Mouse (Mus musculus) stomach, embryonic 16.5 days (tissue): Measurements from ENCODE around the gene Scrn3. TPM values are rescaled to one million over a fixed set of nuclear protein-coding genes. Genes with fewer than 3 reads are reported as not detected.

Experiments used
- ATAC-seq: fragments of 200-750 bp; cut with Nextera tagmentation; 2 replicates; pipeline ENCODE4 v1.8.0; 2017; ENCODE audit warnings: moderate number of reproducible peaks, moderate TSS enrichment; ENCODE audit not compliant: insufficient read depth, low FRiP score
- H3K27ac ChIP-seq: fragments of 300-500 bp; sonication (generic); 2 replicates; pipeline ENCODE4 v1.5.1; 2014; ENCODE audit warnings: low read length
- H3K27me3 ChIP-seq: fragments of 300-500 bp; sonication (generic); 2 replicates; pipeline ENCODE4 v1.6.1; 2014; ENCODE audit warnings: low read length, control low read depth, mixed read lengths; ENCODE audit not compliant: control insufficient read depth, insufficient read depth
- H3K36me3 ChIP-seq: fragments of 300-500 bp; sonication (generic); 2 replicates; pipeline ENCODE4 v1.6.1; 2014; ENCODE audit warnings: low read length; ENCODE audit not compliant: control insufficient read depth, insufficient read depth
- H3K4me1 ChIP-seq: fragments of 300-500 bp; sonication (generic); 2 replicates; pipeline ENCODE4 v1.6.1; 2014; ENCODE audit warnings: low read length, control low read depth, mixed read lengths; ENCODE audit not compliant: control insufficient read depth, insufficient read depth
- H3K4me2 ChIP-seq: fragments of 300-500 bp; sonication (generic); 2 replicates; pipeline ENCODE4 v1.6.1; 2014; ENCODE audit warnings: low read depth, low read length, mixed read lengths
- H3K4me3 ChIP-seq: fragments of 300-500 bp; sonication (generic); replicated peaks from 2 replicates; pipeline ENCODE4 v1.5.1; 2014; ENCODE audit warnings: mild to moderate bottlenecking, low read length
- H3K9ac ChIP-seq: fragments of 300-500 bp; sonication (generic); 2 replicates; pipeline ENCODE4 v1.6.1; 2014; ENCODE audit warnings: low read length
- H3K9me3 ChIP-seq: fragments of 300-500 bp; sonication (generic); replicated peaks from 2 replicates; pipeline ENCODE4 v1.6.1; 2016; ENCODE audit warnings: low read length, control low read depth; ENCODE audit not compliant: control insufficient read depth
- WGBS: fragments of 180-500 bp; shearing (Covaris S2); extraction: QIAGEN DNeasy Blood & Tissue Kit; methylation state at CpG from one replicate; pipeline ENCODE4 v1.1.7; 2014; 5-methylcytosine and 5-hydroxymethylcytosine counted together
- polyA plus RNA-seq: library from polyadenylated mRNA; unstranded; fragments of >200 nt; fragmentation: Nextera tagmentation; extraction: Ambion mirVana; gene quantifications from 2 replicates; pipeline ENCODE4 v1.2.1, GENCODE M21; 2015

The Scrn3 gene
- polyA plus RNA-seq, 1 experiment from 2014 or later = 16.1 TPM

DNA sequence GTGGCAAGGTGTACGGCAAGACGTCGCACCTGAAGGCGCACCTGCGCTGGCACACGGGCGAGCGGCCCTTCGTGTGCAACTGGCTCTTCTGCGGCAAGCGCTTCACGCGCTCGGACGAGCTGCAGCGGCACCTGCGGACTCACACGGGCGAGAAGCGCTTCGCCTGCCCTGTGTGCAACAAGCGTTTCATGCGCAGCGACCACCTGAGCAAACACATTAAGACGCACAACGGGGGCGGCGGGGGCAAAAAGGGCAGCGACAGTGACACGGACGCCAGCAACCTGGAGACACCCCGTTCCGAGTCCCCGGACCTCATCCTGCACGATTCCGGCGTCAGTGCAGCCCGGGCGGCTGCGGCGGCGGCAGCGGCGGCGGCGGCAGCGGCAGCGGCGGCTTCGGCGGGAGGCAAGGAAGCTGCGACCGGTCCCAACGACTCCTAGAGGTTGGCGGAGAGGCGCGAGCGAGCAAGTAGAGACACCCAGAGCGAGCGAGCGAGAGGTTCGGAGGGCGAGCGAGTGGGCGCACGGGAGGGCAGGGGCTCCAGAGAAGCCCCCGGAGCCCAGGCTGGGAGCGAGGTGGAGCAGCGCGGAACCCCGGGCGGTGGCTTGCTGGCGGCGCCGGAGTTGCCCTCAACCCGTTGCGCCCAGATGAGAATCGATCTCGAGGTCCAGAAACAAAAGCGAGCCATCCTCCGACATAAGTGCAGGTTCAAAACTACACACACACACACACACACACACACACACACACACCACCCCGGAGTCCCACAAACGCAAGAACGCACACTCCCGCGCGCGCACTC lies 38.1 kb upstream of the Scrn3 start:
- H3K9ac ChIP-seq = no peak overlapping the region
- H3K4me3 ChIP-seq = peak overlapping the region; percentile 41
- ATAC-seq = peak; percentile 14; the same call in 1 of the 2 replicates
- H3K4me1 ChIP-seq = peaks cover 26% of the 10 kb centered on the region
- H3K4me2 ChIP-seq = peak overlapping the region; percentile 58
- no peak overlapping the region for H3K27ac ChIP-seq
- peaks cover 69% of the 10 kb centered on the region for H3K27me3 ChIP-seq
- no peaks in the 10 kb centered on the region for H3K36me3 ChIP-seq
- no peaks in the 10 kb centered on the region for H3K9me3 ChIP-seq
- under 1% methylated on average over 88 of the region's 88 CpGs for WGBS

DNA sequence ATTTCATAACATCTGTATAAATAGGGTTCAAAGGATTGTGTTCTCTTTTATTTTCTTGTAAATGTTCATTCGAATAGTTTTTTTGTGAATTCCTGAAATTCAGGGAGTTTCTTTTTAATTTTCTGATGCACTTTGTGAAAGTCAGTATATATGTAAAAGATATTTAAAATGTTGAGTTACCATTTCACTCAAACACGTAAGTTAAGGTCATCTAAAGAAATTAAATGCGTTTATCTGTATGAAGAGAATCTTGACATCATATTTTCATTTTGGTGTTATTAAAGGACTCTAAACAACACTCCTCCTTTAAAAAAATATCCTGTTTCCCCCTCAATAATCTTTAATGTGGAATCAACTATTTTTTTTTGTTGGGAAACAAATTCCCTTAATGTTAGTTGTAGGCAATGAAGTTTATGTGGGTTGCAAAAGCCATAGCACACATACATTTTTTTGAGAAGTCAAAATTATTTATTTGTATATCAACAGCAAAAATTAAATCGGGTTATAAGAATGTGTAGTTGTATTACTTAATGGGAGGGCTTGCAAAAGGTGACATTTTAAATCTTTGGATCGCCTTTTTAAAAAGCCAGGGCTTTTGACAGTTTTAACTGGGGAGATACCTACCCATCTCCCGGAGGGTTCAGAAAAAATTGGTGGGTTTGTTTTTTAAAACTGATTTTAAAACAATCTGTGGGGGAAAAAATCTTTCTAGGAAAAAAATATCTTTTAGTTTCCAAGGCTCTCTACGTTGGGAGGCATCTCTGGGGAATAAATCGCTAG lies 37.0 kb upstream of the Scrn3 start:
- Histone ChIP-seq H3K27ac (no peak overlapping the region), H3K4me1 (peaks cover 26% of the 10 kb centered on the region), H3K27me3 (peaks cover 67% of the 10 kb centered on the region), H3K4me3 (no peak overlapping the region), H3K4me2 (no peak overlapping the region), H3K9ac (no peak overlapping the region), H3K9me3 (no peaks in the 10 kb centered on the region), H3K36me3 (no peaks in the 10 kb centered on the region)
- WGBS = 11% methylated on average over 8 of the region's 8 CpGs
- ATAC-seq = no peak

DNA sequence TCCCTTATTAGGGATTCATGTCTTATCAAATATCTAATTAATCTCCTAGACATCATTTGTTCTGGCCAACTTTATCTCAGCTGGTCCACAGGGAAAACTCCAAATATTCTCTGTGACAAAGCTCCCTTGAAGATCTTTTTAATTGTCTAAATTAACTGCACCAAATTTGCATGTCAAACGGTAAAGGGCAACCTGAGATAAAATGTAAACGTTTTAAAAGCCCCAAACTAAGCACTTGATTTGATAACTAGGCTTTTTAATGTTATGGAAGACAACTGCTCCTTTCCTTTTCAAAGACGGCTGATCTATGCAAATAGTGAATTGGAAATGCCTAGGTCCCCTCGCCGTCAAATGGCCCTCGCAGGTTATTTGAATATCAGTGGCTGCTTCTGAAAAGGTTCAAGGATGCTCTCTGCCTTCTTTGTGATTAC lies 36.2 kb upstream of the Scrn3 start:
- H3K4me3 ChIP-seq = no peak overlapping the region
- no peak overlapping the region for H3K4me2 ChIP-seq
- ATAC-seq = no peak
- H3K36me3 ChIP-seq = no peaks in the 10 kb centered on the region
- no peak overlapping the region for H3K27ac ChIP-seq
- H3K9me3 ChIP-seq = no peaks in the 10 kb centered on the region
- peaks cover 68% of the 10 kb centered on the region for H3K27me3 ChIP-seq
- H3K4me1 ChIP-seq = peaks cover 29% of the 10 kb centered on the region
- H3K9ac ChIP-seq = no peak overlapping the region
- 3% methylated on average over 6 of the region's 6 CpGs for WGBS

DNA sequence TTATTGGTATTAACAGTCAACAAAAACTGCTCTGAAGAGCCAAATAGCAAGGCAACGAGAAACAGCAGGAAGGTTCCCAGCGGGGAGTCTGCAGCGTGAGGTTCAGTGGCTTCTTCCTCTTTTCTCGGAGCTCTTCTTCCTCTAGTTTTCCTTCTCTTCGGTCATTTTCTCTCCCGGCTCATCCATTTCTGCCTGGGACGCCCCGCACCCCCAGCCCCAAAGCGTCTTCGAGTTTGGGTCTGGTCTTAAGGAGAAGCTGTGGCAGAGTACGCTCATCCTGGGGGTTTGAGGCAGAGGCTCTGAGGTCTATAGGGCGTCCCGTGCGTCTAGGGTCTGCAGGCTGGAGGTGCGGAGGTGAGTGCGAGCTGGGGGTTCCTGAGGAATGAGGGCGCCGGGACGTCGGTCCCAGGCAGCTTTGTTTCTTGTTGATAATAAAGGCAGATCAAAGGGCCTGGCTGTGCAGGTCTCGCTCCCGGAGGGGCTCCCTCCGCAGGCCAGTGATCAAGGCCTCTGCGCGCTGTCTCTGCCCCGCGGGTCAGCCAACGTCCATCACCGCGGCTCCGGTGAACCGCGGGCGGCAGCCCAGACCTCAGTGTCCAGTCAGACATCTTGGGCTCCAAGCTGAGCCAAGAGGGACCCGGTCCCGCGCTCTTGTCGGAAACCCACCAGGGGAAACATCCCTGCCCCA lies 35.2 kb upstream of the Scrn3 start:
- H3K4me2 ChIP-seq = no peak overlapping the region
- H3K27me3 ChIP-seq = peaks cover 69% of the 10 kb centered on the region
- no peaks in the 10 kb centered on the region for H3K9me3 ChIP-seq
- no peaks in the 10 kb centered on the region for H3K36me3 ChIP-seq
- ATAC-seq = no peak
- no peak overlapping the region for H3K27ac ChIP-seq
- no peak overlapping the region for H3K9ac ChIP-seq
- H3K4me3 ChIP-seq = no peak overlapping the region
- WGBS = 4% methylated on average over 38 of the region's 38 CpGs
- H3K4me1 ChIP-seq = peaks cover 22% of the 10 kb centered on the region

DNA sequence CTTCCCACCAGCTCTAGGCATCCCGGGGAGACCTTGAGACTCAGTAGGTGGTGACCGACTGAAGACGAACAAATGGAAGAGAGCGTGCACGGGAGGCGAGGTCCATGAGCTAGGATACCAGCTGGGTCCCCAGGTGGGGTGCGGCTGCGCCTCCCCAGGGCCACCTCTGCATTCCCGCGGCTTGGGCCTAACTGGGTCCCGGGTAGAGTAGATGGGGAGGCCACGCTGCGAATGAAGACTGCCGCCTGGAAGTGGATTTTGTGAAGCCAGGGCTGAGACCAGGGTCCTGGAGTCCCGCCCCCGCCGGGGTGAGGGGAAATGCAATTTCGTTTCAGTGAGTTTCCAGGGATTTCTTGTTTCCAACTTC lies 34.7 kb upstream of the Scrn3 start:
- peak; percentile 14; the same call in 1 of the 2 replicates for ATAC-seq
- Histone ChIP-seq H3K9me3 (no peaks in the 10 kb centered on the region), H3K9ac (no peak overlapping the region), H3K27ac (no peak overlapping the region), H3K36me3 (no peaks in the 10 kb centered on the region), H3K4me2 (no peak overlapping the region), H3K27me3 (peaks cover 67% of the 10 kb centered on the region), H3K4me3 (no peak overlapping the region), H3K4me1 (peaks cover 21% of the 10 kb centered on the region)
- WGBS = 9% methylated on average over 18 of the region's 18 CpGs

DNA sequence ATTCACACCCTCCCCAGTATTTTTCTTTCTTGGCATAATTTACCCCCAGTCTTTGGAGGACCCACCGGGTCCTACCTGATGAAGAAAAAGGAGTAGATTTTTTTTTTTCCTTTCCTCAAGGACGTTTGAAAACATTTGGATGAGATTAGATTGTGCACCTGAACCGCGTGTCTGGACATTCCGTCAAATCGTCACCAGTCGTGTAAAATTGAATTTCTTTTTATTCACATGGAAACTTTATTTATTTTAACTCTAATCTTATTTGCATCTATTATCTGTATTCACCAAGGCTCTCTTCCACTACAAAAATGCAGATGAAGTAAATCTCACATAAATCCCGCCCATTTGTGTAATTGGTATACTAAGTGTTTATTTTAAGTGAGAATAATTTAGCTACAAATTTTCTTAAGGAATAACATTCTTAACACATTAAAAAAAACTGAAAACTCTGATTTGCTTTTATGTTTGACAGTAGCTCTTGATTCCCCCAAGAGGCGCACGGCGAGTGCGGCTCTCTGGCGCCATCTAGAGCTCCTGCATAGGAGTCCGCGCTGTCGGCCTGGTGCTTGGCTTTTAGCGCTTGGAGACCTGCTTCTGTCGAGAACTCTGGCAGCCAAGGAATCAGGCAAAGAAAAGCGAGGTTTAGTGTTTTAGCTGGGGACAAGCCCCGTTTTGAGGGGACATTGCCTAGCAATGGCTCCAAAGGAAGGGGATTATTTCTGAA lies 34.1 kb upstream of the Scrn3 start:
- Histone ChIP-seq H3K9ac (no peak overlapping the region), H3K4me3 (peak overlapping the region; percentile 12), H3K4me1 (peaks cover 15% of the 10 kb centered on the region), H3K27me3 (peaks cover 65% of the 10 kb centered on the region), H3K36me3 (no peaks in the 10 kb centered on the region), H3K9me3 (no peaks in the 10 kb centered on the region), H3K4me2 (peak overlapping the region; percentile 29; the same call in 1 of the 2 replicates), H3K27ac (no peak overlapping the region)
- ATAC-seq = peak; percentile 73; the same call in 1 of the 2 replicates
- WGBS = 2% methylated on average over 20 of the region's 20 CpGs

DNA sequence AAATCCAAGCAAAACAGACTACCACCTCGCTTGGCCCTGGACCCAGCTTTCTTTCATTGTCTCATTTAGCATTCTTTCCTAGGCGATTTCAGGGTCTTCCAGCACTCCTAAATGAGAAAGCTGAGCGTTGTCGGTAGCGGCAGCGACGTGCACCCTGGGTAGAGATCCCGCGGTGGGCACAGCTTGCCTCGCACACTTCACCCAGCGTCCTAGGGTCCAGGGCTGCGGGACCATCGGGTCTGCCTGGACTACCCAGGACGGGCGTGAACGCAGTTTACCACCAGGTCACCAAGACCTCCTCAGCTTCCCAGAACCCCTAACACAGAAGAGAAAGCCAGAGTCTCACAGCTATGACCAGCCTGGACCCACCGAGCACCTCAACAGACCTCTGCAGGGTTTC lies 33.5 kb upstream of the Scrn3 start:
- Histone ChIP-seq H3K36me3 (no peaks in the 10 kb centered on the region), H3K9ac (no peak overlapping the region; the same call in 1 of the 2 replicates), H3K4me1 (peaks cover 10% of the 10 kb centered on the region), H3K27me3 (peaks cover 59% of the 10 kb centered on the region), H3K4me2 (peak overlapping the region; percentile 29; the same call in 1 of the 2 replicates), H3K27ac (no peak overlapping the region), H3K4me3 (peak overlapping the region; percentile 12), H3K9me3 (no peaks in the 10 kb centered on the region)
- ATAC-seq = no peak; the same call in 1 of the 2 replicates
- WGBS = 1% methylated on average over 17 of the region's 17 CpGs

DNA sequence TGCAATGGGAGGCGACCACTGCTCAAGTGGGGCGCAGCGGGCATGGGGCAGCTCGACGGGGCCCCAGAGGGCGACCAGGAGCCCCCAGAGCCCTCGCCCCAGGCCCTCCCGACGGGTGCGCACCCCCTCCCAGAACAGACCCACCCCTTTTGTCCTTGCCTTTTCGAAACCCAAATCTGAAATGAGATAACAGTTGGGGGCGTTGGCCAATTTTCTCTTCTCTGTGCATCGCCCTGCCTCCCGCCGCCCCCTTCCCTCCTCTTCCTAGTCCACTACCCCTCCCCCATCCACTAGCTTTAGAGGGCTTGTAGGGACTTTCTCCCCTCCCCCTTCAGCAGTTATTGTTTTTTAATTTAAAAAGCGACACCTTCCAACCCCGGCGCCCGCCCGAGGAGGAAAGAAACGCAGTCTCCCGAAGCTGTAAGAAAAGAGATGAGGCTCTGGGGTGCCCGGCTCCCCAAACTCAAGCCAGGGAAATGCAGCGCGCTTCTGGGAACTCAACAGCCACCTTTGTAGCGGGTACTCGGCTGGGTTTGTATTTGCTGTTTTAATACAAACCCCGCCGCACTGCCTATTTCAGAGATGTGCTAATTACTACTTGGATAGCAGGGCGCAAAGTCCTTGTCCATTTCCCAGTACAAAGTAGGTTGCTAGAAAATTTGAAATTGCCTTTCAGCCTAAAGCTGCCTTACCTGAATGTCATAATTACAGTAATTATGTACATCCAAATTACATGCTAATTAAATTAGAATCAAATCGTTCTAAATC lies 32.9 kb upstream of the Scrn3 start:
- no peak for ATAC-seq
- peak overlapping the region; percentile 12 for H3K4me3 ChIP-seq
- no peak overlapping the region for H3K9ac ChIP-seq
- H3K4me2 ChIP-seq = peak overlapping the region; percentile 29; the same call in 1 of the 2 replicates
- WGBS = 1% methylated on average over 31 of the region's 31 CpGs
- H3K9me3 ChIP-seq = no peaks in the 10 kb centered on the region
- peaks cover 4% of the 10 kb centered on the region; the same call in 1 of the 2 replicates for H3K4me1 ChIP-seq
- H3K27ac ChIP-seq = no peak overlapping the region
- H3K36me3 ChIP-seq = no peaks in the 10 kb centered on the region
- H3K27me3 ChIP-seq = peaks cover 54% of the 10 kb centered on the region
